Mouse (Mus musculus) fat pad, adult 2 months (tissue): ENCODE data around the gene Il17rd.

Experiments
- DNase-seq: peaks from one replicate; pipeline ENCODE4 v3.0.0-alpha.2; 2011; ENCODE audit warnings: low read depth, low spot score; ENCODE audit errors: extremely low read depth

The Il17rd gene

DNA sequence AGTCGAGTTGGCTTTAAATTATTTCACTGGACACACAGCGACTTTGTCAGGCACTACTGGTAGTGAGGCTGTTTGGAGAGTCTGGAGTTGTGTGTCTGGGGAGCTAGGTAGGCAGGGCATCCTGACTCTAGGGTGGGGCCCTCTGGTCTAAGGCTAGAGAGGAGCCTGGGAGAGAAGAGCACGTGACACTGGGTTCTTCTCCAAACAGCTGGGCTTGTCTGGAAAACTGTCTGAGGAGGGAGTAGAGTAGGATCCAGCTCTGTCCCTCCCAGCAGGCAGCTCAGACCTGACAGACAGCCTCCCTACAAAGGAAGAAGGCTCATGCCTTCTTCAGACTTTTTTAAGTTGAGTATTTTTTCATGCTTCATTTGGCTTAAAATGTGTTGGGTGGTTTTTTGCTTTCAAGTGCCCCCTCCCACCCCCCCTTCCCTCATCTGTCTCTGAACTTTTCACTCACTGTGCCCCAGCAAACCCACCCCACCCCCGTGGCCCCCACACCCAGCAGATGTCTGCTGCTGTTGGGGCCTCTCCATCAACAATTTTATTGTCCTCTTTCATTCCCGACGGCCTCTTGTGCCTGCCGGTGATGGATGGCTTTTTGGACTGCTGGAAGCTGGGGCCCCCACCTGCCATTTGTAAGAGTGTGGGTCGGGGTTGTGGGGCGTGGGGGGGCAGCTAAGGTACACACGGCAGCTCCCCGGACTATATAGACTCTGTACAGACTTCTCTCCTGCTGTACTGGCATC lies 5.7 kb downstream of the Il17rd start:
- no peak for DNase-seq

DNA sequence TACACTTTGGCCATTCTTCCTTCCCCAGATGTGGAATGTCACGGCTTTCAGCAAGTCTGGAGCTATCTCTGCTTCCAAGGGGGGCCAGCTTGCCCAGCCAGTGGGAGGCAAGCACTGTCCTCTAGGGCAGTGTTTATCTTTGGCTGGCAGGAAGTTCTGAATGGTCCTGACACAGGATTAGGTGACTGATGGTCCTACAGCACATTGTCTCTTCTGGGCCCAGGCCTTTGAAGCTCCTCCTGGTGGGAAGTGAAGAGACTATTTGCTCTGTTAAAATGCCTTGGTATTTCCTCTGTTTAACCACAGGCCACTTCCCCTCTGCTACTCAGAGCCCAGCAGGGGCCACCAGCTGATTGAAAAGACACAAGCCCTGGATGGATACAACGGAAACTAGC lies 6.2 kb downstream of the Il17rd start:
- no peak for DNase-seq

DNA sequence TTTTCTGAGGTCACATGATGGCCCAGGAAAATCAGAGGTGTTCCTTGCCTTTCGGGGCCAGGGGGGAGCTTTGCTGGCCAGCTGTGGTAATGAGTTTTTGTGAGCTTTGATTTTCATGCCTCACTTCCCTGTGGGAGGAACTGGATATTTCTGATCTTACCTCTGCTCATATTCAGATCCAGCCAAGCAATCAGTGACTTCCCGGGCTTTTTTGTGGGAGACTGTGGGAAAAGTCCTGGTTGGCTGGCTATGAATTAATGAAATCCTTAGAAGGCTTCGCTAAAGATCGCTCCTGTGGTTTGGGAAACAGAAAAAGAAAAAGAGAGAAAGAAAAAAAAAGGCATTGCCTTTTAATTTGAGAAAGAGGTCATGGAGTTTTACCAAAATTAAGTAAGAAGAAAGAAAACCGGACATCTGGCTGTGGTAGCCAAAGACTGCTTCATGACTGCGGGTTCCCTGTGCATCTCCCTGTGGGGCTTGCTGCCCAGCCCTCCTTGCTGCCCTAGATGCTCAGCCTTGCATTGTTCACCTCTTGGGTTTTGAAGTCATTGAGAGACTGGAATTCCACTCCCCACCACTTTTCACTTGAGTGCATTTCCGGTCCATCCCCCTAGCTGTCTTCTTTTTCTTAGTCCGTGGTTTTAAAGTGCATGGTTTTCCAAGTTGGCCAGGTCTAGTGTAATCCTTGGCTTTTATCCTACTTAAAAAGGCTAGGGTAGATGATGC lies 9.7 kb downstream of the Il17rd start:
- DNase-seq: no peak

DNA sequence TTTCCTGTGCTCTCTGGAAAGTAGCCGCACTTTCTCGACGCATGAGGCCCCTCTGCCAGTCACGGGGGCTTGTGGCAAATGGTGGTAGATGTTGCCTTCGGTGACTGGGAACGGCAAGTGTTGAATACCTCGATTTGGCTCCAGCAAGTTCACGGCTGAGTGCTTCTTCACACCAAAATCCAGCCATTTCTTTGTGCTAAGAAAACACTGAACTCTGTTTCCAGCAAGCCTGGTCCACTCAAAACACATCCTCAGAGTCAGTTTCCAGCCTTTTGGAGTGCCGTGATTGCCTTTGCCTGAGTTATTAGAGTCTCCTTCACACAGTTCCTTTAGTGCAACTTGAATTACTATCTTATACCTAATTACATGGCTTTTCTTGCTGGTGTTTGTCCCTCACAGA lies 11.3 kb downstream of the Il17rd start:
- DNase-seq: no peak

DNA sequence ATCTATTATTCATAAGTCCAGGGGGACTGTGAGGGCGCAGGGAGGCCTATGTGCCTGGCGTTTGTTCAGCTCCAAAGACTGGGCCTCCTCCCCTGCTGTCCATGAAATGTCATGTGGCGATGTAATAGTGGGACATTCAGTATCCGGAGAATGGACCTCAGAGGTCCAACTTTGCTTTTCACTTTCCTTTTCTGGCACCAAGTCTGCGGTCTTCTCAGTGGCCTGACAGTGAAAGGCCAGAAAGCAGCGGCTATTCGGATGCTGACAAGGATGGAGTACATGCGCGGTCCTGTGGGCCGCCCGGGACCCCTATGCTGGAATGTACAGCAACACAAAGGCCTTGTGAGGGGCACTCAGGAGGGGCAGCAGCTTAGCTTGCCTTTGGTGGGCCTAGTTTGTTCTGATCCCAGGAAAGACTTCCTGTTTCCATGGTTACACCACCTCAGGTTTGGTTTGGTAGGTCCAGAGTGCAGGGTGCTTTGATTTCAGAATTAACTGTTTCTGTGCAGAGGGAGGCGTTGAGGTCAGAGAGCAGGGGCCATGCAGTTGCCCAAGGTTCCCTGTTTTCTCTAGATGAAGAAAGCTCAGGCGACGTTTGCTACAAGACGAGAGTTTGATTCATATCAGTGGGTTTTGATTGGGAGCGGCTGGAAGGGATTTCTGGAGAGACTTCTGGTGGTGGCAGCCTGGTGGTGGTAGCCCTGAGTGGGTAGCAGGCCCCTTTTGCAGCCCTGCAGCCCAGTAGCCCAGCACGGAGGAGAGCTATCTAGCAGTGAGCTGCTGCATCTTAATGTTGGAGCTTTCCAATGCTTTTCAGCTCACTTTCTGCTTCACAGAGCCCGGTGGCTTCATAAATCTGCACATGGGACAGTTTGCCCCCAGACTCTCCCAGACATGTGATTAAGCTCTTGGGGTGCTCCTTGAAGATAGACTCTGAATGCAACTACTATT lies 12.1 kb downstream of the Il17rd start:
- no peak for DNase-seq

DNA sequence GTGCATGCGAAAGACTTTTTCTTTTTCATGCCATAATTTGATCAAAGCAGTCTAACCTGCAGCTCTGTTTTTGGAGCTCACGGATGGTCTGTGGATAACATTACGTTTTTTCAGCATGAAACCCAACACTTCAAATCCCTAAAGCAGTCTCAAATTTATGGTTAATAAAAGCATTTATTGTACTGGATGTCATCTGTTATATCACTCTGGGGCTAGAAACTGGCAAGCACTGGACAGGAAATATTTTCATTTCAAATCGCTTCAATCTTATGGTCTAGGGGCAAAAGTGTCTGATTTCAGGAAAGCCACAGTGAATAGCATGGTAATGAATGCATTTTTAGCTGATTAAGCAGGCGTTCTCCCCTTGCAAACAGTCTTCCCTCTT lies 12.8 kb downstream of the Il17rd start:
- no peak for DNase-seq

- no peak for DNase-seq
These were observed 19.9 kb downstream of the Il17rd start for GRCm38 (mm10) chr14:27058535-27059223.

- no peak for DNase-seq
These were observed 20.4 kb downstream of the Il17rd start for GRCm38 (mm10) chr14:27059224-27059558.

DNA sequence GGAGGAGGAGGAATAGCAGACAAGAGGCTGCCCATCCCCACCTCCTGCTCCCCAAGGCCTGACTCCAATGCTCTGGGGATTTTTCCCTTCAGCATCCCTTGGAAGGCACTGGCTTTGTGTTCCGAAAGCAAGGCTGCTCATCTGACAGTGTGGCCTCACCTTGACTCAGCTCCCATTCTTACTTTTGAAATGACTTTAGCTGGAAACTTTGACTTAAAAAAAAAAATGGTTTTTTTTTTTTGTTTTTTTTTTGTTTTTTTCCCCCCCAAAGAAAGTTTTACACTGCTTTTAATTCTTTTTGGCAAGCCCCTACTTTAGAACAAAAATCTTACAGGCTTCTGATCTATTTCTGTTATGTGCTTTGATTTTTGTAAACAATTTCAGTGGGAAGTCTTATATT lies 24.6 kb downstream of the Il17rd start:
- DNase-seq: no peak

DNA sequence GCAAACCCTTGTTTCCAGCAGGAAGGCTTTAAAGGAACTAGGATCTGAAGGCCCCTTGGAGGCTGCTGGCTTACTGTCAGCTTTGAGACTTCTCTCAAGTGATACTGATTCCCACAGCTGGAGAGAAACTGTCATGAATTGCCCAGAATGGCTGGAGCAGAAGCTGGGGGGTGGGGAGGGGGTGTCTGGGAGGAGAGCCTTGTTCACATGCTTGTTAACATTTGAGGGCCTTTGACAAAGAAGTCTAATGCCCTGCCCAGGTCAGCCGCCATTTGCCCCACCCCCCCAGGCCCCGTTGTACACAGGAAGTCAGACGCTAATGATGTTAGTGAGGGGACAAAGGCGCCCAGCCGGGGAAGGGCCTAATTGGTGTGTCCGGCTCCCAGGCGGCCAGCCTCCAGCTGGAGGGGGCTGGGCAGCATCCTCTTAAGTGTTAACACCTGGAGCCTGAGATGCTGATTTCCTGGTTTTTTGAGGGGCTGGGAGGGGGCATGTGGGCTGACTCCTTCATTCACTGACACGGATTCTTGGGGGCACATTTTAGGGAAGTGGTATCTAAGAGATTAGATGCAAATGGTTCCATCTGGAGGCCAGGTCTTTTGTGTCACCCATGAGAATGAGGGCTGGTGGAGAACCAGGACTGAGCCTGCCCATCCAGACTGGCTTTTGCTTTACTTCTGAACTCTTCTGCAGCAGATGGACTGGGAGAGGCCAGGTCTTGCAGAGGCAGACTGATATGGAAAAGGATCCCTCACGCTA lies 27.6 kb downstream of the Il17rd start:
- no peak for DNase-seq

DNA sequence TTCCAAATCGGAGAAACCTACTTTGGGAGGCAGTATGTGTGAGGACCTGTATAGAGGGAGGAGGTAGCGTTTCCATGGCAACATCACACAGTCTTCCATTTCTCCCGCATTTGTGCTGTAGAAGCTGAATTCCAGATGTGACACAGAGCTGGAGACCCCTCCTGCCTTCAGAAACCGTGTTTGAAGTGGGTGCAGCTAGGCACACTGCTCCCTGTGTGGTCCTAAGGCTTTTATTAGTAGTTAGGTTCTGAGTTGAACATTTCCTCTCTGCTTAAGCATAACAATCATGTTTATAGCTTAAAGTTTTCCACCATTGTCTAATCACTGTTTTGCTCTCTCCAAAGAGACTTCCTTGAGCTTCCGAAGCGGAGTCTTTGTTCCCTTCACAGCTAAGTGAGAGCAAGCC lies 29.1 kb downstream of the Il17rd start:
- DNase-seq: no peak

GRCm38 (mm10) chr14:27069434-27070097 lies 30.8 kb downstream of the Il17rd start:
- DNase-seq: no peak

- DNase-seq: no peak
These were observed 31.4 kb downstream of the Il17rd start for GRCm38 (mm10) chr14:27070128-27070527.

GRCm38 (mm10) chr14:27070758-27071157 lies 32.0 kb downstream of the Il17rd start:
- no peak for DNase-seq

GRCm38 (mm10) chr14:27071985-27072384 lies 33.2 kb downstream of the Il17rd start:
- no peak for DNase-seq

- DNase-seq: no peak
These were observed 36.3 kb downstream of the Il17rd start for GRCm38 (mm10) chr14:27075084-27075483.

DNA sequence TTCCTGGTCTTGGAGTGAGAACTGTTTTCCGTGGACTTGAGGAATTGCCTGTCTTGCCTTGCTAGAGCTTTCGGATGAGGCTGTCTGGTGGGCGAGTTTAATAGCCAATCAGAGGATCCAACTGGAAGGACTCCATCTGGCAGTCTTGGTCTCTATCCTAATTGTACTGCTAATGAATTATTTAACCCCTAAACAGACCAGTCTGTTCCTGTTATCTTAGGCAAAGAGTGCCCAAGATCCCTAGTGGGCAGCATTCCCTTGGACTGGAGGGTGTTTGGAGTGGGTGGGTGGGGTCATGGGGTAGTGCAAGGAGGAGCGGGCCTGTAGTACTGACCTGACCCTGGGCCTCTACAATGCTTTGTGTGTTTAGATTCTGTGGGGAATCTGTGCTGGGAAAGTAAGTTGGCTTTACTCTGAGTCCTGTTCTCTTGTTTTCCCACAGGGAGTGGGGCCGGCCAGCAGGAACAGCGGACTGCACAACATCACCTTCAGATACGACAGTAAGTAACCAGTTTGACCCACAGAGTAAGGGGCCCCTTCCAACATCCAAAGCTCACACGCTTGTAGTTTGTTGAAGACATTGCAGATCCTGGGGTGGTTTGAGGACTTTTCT lies 37.3 kb downstream of the Il17rd start:
- DNase-seq: no peak

DNA sequence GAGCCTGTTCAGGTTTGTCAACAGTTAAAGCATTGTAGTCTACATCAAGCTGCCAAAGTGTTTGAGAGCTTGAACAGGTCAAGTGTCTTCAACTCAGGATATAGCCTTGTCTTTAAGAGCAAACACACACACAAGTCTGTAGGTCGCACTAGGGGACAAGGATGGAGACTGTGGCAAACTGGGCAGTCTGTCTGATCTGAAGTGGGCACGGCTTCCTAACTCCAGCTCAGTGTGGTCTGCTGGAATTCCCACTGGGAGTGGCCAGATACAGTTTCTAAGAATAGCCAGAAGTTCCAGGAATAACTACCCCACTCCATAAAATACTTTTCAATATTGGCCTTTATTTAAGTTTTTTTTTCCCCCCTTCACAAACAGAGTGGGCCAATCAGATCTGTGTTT lies 37.8 kb downstream of the Il17rd start:
- DNase-seq: no peak

DNA sequence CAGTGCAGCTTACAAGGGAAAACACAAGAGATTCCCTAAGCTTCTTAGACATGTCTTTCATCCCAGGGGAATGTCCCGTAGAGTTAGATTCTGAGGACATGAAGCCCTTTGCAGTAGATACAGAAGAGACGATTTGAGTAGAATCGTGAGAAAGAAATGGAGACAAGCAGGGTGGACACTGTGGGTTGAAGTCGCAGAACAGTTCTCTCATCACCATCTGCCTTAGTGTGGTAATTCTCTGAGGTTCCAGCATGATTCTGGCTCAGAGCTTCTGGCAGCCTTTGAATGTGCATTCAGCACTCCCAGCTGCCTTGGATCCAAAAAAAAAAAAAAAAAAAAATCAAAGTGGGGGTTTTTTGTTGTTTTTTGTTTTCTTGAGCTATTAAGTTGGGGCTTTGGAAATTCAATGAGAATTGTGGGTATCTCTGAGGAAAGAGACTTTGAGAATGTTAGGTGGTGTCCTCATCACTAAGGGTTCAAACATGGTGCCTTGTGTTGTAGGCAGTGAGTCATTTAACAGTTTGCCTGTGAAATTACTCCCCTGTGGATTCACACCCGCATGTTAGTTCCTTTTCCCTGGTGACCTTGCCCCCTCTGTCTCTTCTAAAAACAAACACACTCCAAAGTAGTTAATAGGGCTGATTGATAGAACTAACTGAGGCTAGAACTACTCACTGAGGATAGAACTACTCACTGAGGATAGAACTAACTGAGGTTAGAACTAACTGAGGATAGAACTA lies 43.0 kb downstream of the Il17rd start:
- no peak for DNase-seq
